Mouse (Mus musculus): ENCODE results near the gene Sdhb.
A peak's percentile ranks its signal among the peaks of the same experiment; 100 is the strongest.

Sdhb gene

DNA sequence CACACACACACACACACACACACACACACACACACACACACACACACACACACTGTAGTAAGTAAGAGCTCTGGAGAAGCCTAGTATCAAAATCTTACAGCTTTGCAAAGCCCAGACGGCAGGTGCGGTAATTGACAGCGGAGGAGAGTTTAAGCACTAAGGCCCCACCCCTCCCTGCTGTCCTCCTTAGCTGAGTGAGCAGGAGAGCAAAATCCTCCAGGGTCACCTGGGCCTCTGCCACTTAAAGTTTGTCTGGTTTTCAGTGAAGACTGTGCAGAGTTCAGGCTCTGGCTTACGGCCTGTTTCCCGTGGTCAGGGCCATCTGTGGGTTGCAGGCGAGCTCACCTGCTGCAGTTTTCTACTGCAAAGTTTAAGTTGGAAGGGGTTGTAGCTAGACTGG lies 12.5 kb upstream of the Sdhb start:
- DNase-seq (ENCODE audit: low read depth) = no peak

- no peak for DNase-seq (ENCODE audit: low read depth)
These were observed 12.0 kb upstream of the Sdhb start for GRCm38 (mm10) chr4:140949052-140949451.

GRCm38 (mm10) chr4:140949616-140950015 lies 11.4 kb upstream of the Sdhb start:
- DNase-seq (ENCODE audit: low read depth) = no peak

- no peak for DNase-seq (ENCODE audit: low read depth)
These were observed 10.4 kb upstream of the Sdhb start for GRCm38 (mm10) chr4:140950574-140950973.

DNA sequence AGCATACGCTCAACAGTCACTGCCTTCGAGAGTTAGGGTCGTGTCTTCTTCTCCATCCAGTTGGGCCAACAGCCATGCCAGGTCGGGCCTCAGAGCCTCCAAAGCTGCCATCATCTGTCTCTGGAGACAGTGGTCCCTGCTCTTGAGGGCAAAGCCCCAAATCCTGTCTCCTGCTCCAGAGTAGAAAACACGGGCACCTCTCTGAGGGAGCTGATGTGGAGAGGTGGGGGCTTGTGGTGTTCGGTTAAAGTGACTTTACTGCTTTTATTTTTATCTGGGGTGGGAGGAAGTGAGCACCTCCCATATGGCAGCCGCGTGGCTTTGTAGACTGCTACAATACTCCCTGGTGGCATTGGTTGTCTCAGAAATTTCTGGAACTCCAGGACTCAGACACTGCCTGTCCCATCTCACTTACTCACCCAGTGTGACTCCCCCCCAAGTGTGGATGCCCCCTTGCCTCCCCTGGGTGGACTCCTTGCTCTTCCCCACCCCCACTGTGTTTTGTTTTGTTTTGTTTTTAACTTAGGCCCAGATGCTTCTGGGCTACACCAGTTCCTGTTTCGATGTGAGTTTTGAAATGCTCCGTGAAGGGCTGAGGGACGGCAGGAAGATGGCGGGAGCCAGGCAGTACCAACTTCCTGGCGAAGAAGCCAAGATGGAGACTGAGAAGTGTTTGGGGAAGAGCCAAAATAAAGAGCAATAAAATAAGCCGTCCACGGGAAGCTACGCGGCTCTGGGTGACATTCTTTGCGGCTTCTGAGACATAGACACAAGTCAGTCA lies 9.0 kb upstream of the Sdhb start:
- no peak for DNase-seq (ENCODE audit: low read depth)

GRCm38 (mm10) chr4:140957131-140957702 lies 3.8 kb upstream of the Sdhb start:
- DNase-seq (ENCODE audit: low read depth) = no peak

- DNase-seq (ENCODE audit: low read depth) = peak; percentile 66
These were observed 3.3 kb upstream of the Sdhb start for GRCm38 (mm10) chr4:140957725-140958124.

DNA sequence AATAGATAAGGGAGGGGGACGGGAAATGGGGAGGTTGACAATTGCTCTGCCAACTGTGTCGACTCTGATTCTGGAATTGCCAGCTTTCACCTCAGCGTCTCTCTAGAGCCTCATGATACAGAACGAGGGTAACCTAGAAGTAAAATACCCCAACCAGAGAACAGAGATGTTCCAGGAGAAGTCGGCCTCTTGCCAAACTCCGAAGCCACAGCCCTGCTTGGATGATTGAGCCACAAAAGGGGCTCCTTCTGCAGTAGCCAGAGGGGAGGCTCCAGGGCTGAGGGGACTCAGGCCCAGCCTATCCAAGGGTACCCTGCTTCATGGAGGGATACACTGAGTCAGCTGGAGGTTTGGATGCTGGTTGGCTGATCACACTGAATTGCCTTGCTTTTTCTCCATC lies 2.7 kb upstream of the Sdhb start:
- DNase-seq (ENCODE audit: low read depth) = no peak

DNA sequence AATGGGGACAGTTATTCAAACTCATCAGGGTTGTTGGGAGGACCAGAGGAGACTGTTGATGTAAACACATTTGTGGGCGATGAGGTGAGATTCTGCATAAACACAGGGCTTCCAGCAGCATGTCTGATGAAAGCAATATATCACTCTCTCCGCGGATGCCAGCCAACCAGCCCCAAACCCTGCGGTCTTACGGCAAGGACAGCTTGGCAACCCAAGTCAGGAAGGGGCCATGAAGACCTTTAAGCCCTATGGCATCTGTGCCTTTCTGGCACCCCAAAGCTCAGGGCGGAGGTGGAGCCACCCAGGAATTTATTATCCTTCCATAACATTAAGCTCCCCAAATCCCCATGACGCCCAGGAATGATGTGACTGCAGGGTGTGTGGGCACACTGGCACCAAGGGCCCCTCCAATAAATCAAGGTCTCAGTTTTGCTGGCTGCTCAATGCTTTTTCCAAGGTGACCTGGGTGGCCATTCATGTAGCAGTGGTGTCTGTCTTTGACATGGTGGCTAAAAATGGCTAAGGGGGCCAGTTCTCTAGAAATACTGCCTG lies 1.8 kb upstream of the Sdhb start:
- no peak for DNase-seq (ENCODE audit: low read depth)

DNA sequence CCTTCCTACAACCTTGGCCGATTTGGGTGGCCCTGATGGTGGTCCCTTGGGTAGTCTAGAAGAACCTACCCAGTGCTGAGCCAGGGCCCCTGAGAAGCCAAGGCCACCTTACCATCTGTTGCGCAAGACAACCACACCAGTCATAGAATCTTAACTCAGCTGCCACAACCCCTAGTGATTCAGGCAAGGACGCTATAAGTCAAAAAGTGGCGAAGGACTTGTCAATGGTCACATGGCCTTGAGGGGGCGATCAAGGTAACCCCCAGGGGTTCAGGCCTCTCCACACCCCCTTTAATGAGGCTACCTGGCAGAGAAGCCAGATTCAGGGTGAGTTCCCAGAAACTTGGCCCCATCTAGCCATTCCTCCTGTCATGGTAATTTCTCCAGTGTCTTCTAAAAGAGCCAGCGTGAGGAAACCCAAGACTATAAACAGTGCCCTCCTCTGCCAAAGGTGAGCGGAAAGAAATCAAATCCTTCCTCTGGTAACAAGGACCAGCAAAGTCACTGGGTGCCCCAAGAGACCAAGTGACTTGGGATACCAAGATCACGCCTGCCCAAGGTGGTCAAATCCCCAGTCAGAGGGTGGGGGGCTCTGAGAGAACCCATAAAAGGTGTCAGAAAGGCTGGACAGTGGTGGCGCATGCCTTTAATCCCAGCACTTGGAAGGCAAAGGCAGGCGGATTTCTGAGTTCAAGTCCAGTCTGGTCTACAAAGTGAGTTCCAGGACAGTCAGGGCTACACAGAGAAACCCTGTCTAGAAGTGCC lies 1.1 kb upstream of the Sdhb start:
- DNase-seq (ENCODE audit: low read depth) = no peak

DNA sequence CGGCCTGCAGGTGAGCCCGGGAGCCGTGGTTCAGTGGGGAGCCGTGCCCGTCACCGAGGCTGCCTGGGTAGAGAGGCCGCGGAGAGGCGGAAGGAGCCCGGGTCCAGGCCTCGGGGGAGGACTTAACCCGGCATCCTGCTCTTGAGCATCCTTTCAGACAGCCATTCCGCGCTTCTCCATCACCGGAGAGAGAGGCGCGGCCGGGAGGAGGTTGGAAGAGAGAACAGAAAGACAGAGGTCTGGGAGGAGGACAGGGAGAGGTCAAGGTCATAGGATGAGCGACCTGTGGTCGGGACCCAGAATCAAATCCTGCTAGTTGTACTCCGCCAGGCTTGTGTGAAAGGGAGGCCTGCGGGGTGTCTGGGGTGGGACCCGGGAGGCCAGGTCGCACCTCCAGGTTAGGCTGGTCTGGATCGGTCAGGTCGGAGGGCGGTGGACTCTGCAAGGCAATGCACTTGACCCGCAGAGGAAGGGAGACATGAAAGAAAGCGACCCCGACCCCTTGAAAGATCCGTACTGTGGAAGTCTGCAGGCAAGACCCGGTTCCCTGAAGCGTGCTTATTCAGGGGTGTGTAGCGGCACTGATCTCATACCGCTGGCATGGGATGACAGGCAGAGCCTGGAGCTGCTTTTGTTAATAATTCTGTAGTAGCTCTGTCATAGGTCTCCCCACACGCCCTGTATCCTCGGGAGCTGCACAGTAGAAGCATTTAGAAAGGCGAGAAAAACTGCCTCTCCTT lies 634 bp downstream of the Sdhb start:
- no peak for DNase-seq (ENCODE audit: low read depth)

DNA sequence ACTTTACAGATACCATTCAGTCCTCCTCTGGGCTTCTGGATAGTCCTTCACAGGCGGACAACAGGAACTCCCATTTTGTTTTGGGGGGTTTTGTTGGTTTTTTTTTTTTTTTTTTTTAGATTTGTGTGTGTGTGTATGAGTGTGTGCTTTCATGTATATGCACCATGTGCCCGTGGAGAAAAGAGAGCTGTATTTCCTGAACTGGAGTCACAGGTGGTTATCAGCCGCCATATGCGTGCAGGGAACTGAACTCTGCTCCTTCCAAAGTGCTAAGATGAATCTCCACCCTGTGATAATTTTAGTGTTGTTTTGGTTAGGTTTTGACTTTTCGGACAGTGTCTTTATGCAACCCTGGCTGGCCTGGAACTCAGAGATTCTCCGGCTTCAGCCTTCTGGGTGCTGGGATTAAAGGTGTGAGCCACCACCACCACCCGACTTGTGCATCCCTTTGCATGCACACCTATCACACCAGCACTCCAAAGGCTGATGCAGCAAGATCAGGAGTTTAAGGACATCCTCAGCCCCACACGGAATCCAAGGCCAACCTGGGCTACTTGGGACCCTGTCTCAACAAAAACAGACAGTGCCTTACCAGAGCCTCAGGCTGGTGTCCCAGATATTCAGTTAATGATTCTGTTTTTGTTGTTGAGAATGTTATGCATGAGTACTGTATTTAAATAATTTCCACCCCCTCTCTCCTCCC lies 1.4 kb downstream of the Sdhb start:
- no peak for DNase-seq (ENCODE audit: low read depth)

DNA sequence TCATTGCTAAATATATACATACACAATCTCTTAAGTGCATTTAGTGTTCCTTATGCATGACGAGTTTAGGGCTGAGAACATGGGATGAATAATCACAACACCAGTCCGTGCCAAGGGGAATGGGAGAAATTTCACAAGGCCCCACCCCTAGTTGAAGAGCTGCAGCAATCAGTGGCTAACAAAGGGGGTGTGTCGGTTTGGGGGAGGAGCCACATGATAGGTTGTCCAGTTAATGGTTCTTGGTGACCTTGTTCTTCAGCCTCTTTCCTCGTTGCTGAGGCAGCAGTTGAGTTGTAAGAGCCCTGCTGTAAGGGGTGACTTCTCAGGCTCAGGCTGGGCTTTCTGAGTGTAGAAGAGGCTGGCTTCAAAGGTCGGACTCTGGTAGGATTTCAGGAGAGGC lies 1.9 kb downstream of the Sdhb start:
- DNase-seq (ENCODE audit: low read depth) = no peak

GRCm38 (mm10) chr4:140963941-140964597 lies 3.1 kb downstream of the Sdhb start:
- no peak for DNase-seq (ENCODE audit: low read depth)

DNA sequence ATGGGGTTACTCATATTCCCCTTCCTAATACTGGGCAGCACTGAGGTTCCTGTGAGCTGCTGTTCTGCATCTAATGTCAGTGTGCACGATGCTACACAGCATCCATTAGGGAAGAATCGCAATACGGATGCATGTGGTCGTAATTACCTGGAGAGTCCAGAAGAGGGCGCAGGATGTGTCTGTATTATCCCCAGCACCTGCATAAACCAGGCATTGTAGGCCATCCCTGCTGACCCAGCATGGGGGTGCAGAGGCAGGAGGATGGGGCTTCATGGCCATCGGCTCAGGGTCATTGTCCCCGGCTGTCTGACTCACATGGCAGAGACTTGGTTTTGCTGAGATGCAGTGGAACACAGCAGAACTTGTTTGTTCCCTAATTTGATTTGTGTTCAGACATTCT lies 3.6 kb downstream of the Sdhb start:
- peak; percentile 66 for DNase-seq (ENCODE audit: low read depth)

DNA sequence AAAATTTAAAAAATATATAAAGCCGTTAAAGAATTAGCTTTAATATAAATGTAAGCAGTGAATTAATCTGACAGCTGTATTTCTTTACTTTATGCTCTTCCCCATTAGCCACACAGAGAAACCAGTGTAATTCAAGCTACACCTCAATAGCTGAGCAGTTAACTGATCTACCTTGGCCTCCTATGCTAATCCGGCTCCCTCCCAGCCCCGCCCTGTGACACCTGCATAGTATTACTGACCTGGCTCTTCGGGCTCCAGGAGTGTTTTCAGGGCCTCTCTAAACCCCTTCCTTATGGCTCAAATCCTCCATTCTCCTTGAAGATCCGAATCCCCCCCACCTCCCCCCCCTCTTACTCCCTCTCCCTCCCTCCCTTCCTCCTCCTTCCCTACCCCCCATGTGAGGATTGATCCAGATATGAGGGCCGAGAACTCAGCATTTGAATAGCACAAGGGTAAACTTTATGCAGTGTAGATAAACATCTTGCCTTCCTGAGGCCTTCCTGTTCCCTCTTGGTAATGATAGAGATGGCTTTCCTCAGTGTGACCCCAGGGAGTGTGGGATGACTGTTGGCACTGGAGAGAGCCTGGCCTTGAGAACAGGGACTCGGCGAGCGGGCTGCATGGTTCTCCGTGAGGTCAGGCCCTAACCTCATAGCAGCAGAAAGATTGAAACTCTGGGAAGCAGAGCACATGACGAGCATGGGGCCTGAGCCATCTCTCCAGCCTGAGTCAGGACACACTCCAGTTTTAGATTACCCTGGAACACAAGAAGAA lies 6.6 kb downstream of the Sdhb start:
- no peak for DNase-seq (ENCODE audit: low read depth)

DNA sequence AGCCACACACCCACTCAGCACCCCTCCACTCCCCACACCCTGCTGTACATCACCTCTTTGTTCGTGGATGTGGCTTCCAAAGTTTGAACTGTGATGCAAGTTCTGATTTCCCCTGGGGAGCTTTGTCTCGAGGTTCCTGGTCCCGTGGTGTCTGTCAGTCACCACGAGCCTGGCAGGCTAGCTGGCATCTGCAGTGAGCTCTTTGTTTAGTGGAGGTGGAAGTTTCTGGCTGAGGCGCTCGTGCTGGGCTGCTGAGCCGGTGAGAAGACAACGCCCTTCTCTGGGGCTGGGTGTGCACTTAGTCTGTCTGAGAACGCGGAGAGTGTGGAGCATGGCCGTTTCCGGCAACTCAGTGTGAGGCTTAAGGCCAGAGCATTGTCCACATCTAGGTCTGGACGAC lies 10.7 kb downstream of the Sdhb start:
- no peak for DNase-seq (ENCODE audit: low read depth)

DNA sequence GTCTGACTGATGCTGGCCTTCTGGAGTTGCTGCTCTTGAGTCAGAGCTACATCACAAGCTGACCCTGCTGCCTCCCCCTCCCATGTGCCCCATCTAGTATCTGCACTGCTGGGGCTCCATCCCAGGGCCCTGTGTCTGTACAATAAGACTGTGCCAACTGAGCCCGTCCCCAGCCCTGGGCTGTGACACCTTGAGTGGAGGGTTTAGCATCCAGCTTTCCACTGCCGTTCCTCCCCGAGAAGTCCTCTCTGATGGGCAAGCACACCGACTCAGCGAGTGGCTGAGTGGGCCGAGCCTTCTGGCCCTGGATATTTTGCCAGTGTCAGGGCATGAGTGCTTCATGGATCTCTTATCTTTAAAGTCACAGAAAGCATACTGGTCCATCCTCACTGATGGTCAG lies 13.4 kb downstream of the Sdhb start:
- no peak for DNase-seq (ENCODE audit: low read depth)

GRCm38 (mm10) chr4:140975356-140975755 lies 14.4 kb downstream of the Sdhb start:
- no peak for DNase-seq (ENCODE audit: low read depth)

DNA sequence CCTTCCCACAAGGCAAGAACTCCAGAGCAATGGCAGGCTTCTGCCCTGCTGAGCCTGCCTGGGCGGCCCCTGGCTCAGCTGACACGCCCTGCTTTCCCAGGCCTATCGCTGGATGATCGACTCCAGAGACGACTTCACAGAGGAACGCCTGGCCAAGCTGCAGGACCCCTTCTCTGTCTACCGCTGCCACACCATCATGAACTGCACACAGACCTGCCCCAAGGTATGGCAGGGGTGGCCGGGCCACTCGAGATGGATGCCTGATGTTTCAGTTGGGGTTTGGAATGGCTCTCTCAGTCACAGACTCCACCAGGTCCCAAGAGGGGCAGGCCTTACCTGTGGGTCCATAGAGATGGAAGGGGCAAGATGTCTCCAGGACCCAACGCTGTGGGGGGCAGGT lies 16.3 kb downstream of the Sdhb start:
- no peak for DNase-seq (ENCODE audit: low read depth)
